In genomic region chr15:83529765-83530164, GRCm38 (mm10) we compare ENCODE assay signal across 13 mouse cellular contexts. TPM values are rescaled to one million over a fixed set of nuclear protein-coding genes. Genes with fewer than 3 reads are reported as not detected.
DNase-seq lines count a peak whose midpoint lies in the region; ATAC-seq lines count a peak whose summit lies in the region.
"Had no signal": no experiment of that assay in that cellular context is flagged by ENCODE, and none has a peak within 500 bp of the region (broad histone marks: within the 10 kb centered on the region; RNA-seq: fewer than 3 reads in every experiment).

No protein-coding gene starts in this region.

- H3K9ac ChIP-seq in lung, embryonic 15.5 days: no peak overlapping the region

- no peaks in the 10 kb centered on the region for H3K9me3 ChIP-seq in lung, embryonic 15.5 days
- no peaks in the 10 kb centered on the region for H3K9me3 ChIP-seq in forebrain, embryonic 10.5 days
- H3K9me3 ChIP-seq: limb, embryonic 10.5 days had no signal

- peak; percentile 96 for DNase-seq in heart, adult 11 months
- DNase-seq in heart, postnatal 25 days (ENCODE audit: low spot score): no peak
- peak; percentile 32 to 72 for DNase-seq in adrenal gland, postnatal 36 days
- DNase-seq in heart, postnatal 4 days: peak; percentile 57
- DNase-seq in layer of hippocampus, postnatal 36 days: no peak
- no peak for DNase-seq in left cerebral cortex, postnatal 4 days
- DNase-seq in forebrain, embryonic 10.5 days (ENCODE audit: extremely low spot score, low spot score): no peak
- DNase-seq: B cell, adult 2 months; gastrocnemius, postnatal 36 days; spleen, adult 18-20 months had no signal

- no peak for ATAC-seq in lung, embryonic 15.5 days (ENCODE audit: borderline replicate concordance, extremely low read depth, low FRiP score, low TSS enrichment)

- no peaks in the 10 kb centered on the region for H3K36me3 ChIP-seq in lung, embryonic 15.5 days
- H3K36me3 ChIP-seq in forebrain, embryonic 10.5 days (replicated peaks): no peaks in the 10 kb centered on the region
- H3K36me3 ChIP-seq: limb, embryonic 10.5 days had no signal

- peaks cover 31% of the 10 kb centered on the region for H3K27me3 ChIP-seq in lung, embryonic 15.5 days
- peaks cover 59% of the 10 kb centered on the region for H3K27me3 ChIP-seq in forebrain, embryonic 10.5 days (ENCODE audit: poor library complexity, severe bottlenecking)

- intact Hi-C loops in heart, postnatal 25 days (cut with DNase I): no loop called here
- intact Hi-C loops in left cerebral cortex, postnatal 4 days (cut with DNase I): no loop called here

- 57% methylated on average over 5 of the region's 5 CpGs for WGBS in lung, embryonic 15.5 days
- 91% methylated on average over 5 of the region's 5 CpGs for WGBS in forebrain, embryonic 10.5 days

- peaks cover 36% of the 10 kb centered on the region for H3K4me1 ChIP-seq in lung, embryonic 15.5 days
- H3K4me1 ChIP-seq in forebrain, embryonic 10.5 days: peaks cover 28% of the 10 kb centered on the region

- peak overlapping the region; percentile 80 for H3K27ac ChIP-seq in lung, embryonic 15.5 days
- H3K27ac ChIP-seq in forebrain, embryonic 10.5 days: no peak overlapping the region

- H3K4me3 ChIP-seq in lung, embryonic 15.5 days: no peak overlapping the region
- no peak overlapping the region for H3K4me3 ChIP-seq in forebrain, embryonic 10.5 days
- H3K4me3 ChIP-seq: limb, embryonic 10.5 days had no signal

- no peak overlapping the region for H3K4me2 ChIP-seq in lung, embryonic 15.5 days

RNA-seq across cellular contexts. Expression of gene Bik, which starts 3.1 kb away (rescaled TPM):
- total RNA-seq in heart, postnatal 25 days (2021): 10 to 100 TPM in 1 of 2 experiments, 1 to 10 TPM in 1; 9.3 to 11.8 TPM
- 1 to 10 TPM; 4.1 to 4.8 TPM for total RNA-seq in adrenal gland, postnatal 36 days (2021)
- 10 to 100 TPM; 22.8 to 28.0 TPM for total RNA-seq in heart, postnatal 4 days (2021)
- polyA plus RNA-seq in lung, embryonic 15.5 days (2015; fragmentation: Nextera tagmentation; extraction: Ambion mirVana): 15.2 and 16.1 TPM in 2 replicates
- total RNA-seq in layer of hippocampus, postnatal 36 days (2021): under 1 TPM in 1 of 2 experiments, not detected in 1; 0.37 TPM
- total RNA-seq in left cerebral cortex, postnatal 4 days (2021): not detected
- polyA plus RNA-seq in forebrain, embryonic 10.5 days (2016; fragmentation: Nextera tagmentation; extraction: Ambion mirVana): 2.1 and 2.3 TPM in 2 replicates
- total RNA-seq: common myeloid progenitor, adult 5-6 weeks had no signal

RNA-seq across cellular contexts. Expression of gene Ttll1, which starts 19.1 kb away (rescaled TPM):
- total RNA-seq in heart, postnatal 25 days (2021): 10 to 100 TPM; 49.0 to 53.0 TPM
- total RNA-seq in adrenal gland, postnatal 36 days (2021): 1 to 10 TPM; 7.6 to 7.7 TPM
- total RNA-seq in heart, postnatal 4 days (2021): 10 to 100 TPM; 20.7 to 24.3 TPM
- polyA plus RNA-seq in lung, embryonic 15.5 days (2015; fragmentation: Nextera tagmentation; extraction: Ambion mirVana): 21.0 and 23.1 TPM in 2 replicates
- total RNA-seq in layer of hippocampus, postnatal 36 days (2021): 10 to 100 TPM; 33.8 to 38.1 TPM
- total RNA-seq in left cerebral cortex, postnatal 4 days (2021): 10 to 100 TPM; 70.6 to 71.9 TPM
- polyA plus RNA-seq in forebrain, embryonic 10.5 days (2016; fragmentation: Nextera tagmentation; extraction: Ambion mirVana): 33.3 and 33.7 TPM in 2 replicates

RNA-seq across cellular contexts. Expression of gene Tspo, which starts 33.6 kb away (rescaled TPM):
- total RNA-seq in heart, postnatal 25 days (2021): 10 to 100 TPM; 61.7 to 65.1 TPM
- 100 to 1,000 TPM; 495 to 614 TPM for total RNA-seq in adrenal gland, postnatal 36 days (2021)
- total RNA-seq in heart, postnatal 4 days (2021): 10 to 100 TPM; 78.3 to 85.3 TPM
- 99.8 and 105 TPM in 2 replicates for polyA plus RNA-seq in lung, embryonic 15.5 days (2015; fragmentation: Nextera tagmentation; extraction: Ambion mirVana)
- 1 to 10 TPM; 3.9 to 4.4 TPM for total RNA-seq in layer of hippocampus, postnatal 36 days (2021)
- total RNA-seq in left cerebral cortex, postnatal 4 days (2021): 1 to 10 TPM; 2.9 to 3.8 TPM
- 37.9 and 40.2 TPM in 2 replicates for polyA plus RNA-seq in forebrain, embryonic 10.5 days (2016; fragmentation: Nextera tagmentation; extraction: Ambion mirVana)

RNA-seq across cellular contexts. Expression of gene Mcat, which starts 33.8 kb away (rescaled TPM):
- 10 to 100 TPM; 36.6 to 39.6 TPM for total RNA-seq in heart, postnatal 25 days (2021)
- 10 to 100 TPM; 35.2 to 39.4 TPM for total RNA-seq in adrenal gland, postnatal 36 days (2021)
- total RNA-seq in heart, postnatal 4 days (2021): 10 to 100 TPM; 33.0 to 34.4 TPM
- polyA plus RNA-seq in lung, embryonic 15.5 days (2015; fragmentation: Nextera tagmentation; extraction: Ambion mirVana): 34.3 and 34.7 TPM in 2 replicates
- total RNA-seq in layer of hippocampus, postnatal 36 days (2021): 10 to 100 TPM; 24.0 to 25.0 TPM
- 10 to 100 TPM; 31.1 to 34.7 TPM for total RNA-seq in left cerebral cortex, postnatal 4 days (2021)
- polyA plus RNA-seq in forebrain, embryonic 10.5 days (2016; fragmentation: Nextera tagmentation; extraction: Ambion mirVana): 47.2 and 48.3 TPM in 2 replicates

Comparison
In these comparisons a context has a peak if more than half of its experiments do, and no peak if none do; other contexts are left out.
1. DNase-seq: peak in heart, adult 11 months (single experiment), adrenal gland, postnatal 36 days (2 of 2) and heart, postnatal 4 days (single experiment); none in heart, postnatal 25 days (single experiment), layer of hippocampus, postnatal 36 days (0 of 2), left cerebral cortex, postnatal 4 days (single experiment) and forebrain, embryonic 10.5 days (single experiment).
2. RNA of gene Tspo, which starts 33.6 kb away (total RNA-seq): 495 to 614 TPM in adrenal gland, postnatal 36 days, 78.3 to 85.3 TPM in heart, postnatal 4 days and 61.7 to 65.1 TPM in heart, postnatal 25 days; 3.9 to 4.4 TPM in layer of hippocampus, postnatal 36 days and 2.9 to 3.8 TPM in left cerebral cortex, postnatal 4 days; every median in the first group is over 10 times any median in the second.